Mouse (Mus musculus) layer of hippocampus, adult 11-12 months (tissue): ENCODE results near the gene Rasa4.
A peak's percentile ranks its signal among the peaks of the same experiment; 100 is the strongest.
"Not testable (repeated sequence)": the region's sequence is repeated elsewhere in the genome, so short reads cannot be mapped to it uniquely, and the experiment has no call there.

ENCODE experiments used
- DNase-seq: peaks from one replicate; pipeline ENCODE4 v3.0.0; 2022; ENCODE audit warnings: low spot score

Rasa4 gene

DNA sequence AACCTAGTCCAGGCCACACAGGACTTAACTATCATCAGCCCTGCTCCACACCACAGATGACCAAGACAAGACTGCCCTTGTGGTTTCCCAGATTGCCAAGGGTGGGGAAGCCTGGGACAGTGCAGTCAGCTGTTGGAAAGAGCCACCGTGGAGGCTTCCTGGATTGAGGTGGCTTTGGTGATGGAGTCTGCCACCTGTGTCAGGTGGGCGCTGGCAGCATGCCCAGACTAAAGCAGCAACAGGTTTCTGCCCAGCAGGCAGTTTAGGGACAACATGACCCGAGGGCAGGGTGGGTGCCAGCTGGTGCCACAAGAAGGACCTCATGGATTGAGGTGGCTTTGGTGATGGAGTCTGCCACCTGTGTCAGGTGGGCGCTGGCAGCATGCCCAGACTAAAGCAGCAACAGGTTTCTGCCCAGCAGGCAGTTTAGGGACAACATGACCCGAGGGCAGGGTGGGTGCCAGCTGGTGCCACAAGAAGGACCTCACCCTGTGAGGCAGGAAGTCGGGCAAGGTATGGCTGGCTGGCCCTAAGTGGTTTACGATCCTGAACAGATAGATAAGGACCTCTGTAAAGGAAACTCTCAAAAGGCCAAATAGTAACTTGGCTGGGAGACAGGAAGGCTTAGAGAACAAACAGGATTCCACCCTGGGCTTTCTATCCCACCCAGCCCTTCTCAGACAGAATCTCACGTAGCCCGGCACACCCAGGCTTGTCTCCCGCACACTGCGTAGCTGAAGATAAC lies 17.1 kb upstream of the Rasa4 start:
- not testable (repeated sequence) for DNase-seq

DNA sequence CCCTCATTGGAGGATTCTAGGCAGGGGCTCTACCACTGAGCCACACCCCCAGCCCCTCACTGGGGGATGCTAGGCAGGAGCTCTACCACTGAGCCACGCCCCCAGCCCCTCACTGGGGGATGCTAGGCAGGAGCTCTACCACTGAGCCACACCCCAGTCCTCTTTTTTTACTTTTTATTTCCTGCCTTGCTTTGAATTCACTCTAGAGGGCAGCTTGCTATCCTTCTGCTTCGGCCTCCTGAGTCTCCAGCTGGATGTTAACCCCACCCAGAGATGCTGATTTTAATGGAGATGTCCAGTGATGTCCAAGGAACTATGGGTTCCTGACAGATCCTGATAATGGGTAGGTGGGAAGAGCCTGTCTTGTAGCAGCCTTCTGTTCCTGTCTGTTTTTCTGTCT lies 14.3 kb upstream of the Rasa4 start:
- DNase-seq = no peak

DNA sequence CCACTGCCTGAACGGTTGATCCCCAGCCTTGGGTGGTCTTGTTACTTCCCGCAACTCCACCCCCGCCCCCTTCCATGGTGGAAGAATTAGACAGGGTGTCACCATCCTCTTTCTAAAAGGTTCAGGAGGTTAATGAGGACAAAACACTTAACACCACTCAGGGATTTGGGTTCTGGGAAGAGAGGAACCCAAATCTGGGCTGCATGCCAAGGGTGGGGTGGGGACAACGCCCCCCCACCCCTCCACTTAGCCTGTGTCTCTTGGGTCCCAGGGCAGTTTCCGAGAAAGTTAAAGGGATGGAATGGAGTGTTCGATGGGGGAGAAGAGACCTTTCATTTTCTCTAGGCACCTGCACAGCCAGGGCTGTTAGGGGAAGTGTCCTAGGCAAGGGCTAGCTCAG lies 10.7 kb upstream of the Rasa4 start:
- no peak for DNase-seq

DNA sequence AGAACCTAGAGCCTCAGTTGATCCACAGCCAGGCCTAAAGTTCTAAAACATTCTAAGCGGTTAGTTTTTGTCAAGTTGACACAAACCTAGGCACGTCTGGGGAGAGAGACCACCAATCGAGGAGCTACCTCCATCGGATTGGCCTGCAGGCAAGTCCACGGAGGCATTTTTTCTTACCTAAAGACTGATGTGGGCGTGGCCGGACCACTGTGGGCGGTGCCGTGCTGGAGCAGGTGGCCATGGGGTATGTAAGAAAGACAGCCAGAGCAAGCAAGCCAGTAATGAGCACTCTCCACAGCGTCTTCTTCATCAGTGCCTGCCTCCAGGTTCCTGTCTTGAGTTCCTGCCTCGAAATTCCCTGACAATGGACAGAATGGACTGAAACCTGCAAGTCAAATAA lies 10.2 kb upstream of the Rasa4 start:
- no peak for DNase-seq

- DNase-seq = no peak
Observed at GRCm38 (mm10) chr5:136075076-136075475, 8.6 kb upstream of the Rasa4 start.

DNA sequence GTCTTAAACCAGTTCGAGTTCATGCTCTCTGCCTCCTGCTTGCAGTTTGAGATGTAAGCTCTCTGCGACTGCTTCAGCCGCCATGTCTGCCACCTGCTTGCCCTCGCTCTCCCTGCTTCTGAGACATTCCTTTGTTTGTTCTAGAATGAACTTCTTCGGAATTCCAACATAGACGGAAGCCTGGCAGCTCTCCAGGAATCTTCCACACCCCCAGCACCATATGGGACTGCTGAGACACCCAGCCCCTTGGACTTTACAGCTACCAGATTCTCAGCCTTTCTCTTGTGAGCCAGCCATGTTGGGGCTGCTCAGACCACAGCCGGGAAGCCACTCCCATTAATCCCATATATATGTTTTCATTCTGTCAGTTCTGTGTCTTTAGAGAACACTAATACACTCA lies 7.4 kb upstream of the Rasa4 start:
- DNase-seq = no peak

DNA sequence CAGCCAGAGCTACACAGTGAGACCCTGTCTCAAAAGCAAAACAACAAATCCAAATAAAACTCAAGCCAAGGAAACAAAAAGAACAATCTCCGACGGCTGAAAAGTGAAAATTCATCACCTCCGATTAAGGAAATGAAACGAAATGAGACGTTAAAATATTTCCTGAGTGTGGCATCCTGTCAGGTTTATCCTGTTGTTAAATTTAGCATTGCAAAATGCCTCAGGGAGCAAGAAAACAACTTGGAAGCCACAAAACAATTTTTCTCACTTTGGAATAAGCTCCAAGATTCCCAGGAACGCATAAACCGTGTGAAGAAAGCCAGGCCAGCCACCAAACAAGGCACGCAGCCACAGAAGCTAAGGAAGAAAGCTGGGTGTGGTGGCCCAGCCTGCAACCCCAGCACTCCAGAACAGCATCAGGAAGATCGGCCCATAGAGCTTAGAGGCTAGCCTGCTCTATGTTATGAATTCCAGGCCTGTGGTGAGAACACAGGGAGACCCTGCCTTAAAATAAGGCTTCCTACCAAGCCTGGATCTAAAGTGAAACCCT lies 6.6 kb upstream of the Rasa4 start:
- DNase-seq = no peak

GRCm38 (mm10) chr5:136078136-136078535 lies 5.6 kb upstream of the Rasa4 start:
- DNase-seq = no peak

GRCm38 (mm10) chr5:136082345-136082744 lies 1.4 kb upstream of the Rasa4 start:
- DNase-seq = no peak

DNA sequence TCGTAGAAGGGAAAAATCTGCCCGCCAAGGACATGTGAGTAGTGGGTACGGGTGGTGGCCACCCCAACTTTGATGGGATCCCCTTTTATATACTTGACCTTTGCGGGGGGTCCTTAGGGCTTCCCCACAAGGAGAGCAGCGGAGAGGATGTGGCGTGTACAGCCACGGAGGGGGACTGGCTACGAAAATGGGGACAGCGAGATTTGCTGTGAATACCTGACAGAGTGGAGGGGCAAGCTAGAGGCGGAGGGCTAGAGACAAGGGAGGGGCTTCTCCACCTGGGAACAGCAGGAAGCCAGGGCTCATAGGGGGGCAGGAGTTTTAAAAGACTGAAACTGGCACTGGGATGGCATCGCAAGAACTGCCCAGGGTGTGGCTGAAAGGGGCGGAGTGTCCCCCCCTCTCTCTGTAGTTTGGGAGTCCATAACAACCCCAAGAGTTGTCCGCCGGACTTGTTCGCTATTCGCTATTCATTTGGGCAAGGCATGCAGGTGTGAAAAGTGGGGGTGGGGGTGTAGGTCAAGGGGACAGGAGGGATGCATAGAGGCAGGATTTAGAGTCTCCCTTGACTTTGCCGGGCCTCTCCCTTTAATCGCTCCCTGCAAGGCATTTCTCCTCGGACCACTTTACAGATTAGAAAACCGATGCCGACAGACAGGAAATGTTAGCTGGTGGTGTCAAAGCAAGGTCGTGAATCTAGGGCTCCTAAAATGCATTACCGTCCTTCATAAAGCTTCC lies 597 bp downstream of the Rasa4 start:
- DNase-seq = no peak

GRCm38 (mm10) chr5:136084891-136085651 lies 1.4 kb downstream of the Rasa4 start:
- no peak for DNase-seq

DNA sequence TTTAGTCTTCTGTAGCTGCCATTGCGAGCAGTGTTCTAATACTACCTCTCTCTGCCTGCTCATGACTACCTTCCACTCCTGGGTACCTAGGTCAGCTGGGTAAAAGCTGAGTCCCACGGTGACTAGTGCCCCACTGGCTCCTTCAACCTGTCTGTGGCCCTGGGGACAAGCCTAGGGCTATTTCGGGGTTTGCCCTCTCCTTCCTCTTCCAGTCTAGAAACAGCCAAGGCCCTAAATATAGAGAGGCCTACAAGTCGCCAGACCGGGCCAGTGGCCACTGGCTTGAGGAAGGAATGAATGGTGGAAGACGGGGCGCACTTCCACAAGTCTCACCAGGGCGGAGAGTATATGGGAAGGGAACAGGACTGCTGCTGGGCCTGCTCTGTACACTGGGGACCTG lies 2.6 kb downstream of the Rasa4 start:
- DNase-seq = peak; percentile 20

DNA sequence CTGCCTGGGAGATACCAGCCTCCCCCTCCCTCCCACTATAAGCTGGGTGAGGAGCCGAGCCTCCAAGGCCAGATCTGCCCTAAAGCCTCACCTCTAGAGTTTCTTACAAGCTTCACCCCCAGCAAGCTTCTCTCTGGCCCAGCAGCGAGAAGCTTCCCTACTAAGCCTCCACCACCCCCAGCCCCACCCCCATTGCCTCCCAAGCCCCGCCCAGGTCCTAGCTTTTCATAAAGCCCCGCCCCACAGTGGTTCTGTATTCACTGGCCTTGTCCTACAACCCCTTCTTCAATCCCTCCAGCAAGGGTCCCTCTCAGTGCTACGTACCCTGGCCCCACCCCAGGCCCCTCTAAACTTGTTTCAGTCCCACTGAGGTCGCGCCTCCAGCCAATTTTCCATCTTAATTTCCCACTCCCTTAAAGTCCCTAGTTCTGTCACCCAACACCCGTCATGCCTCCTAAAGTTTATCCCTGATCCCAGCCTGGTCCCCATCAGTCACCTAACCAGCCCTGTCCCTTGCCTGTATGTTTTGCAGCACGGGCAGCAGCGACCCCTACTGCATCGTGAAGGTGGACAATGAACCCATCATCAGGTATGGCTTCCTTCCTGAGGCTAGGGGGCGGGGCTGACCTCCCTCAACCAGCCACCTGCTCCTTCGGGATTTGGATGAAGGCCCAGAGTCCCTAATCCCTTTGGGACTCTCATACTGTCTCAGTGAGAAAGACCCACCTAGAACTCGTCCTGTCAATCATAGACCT lies 5.3 kb downstream of the Rasa4 start:
- no peak for DNase-seq

GRCm38 (mm10) chr5:136091927-136092326 lies 8.2 kb downstream of the Rasa4 start:
- DNase-seq = no peak

- DNase-seq = peak; percentile 28
Observed at GRCm38 (mm10) chr5:136094249-136095010, 10.7 kb downstream of the Rasa4 start.

- no peak for DNase-seq
Observed at GRCm38 (mm10) chr5:136095089-136095488, 11.4 kb downstream of the Rasa4 start.

- no peak for DNase-seq
Observed at GRCm38 (mm10) chr5:136098536-136098935, 14.8 kb downstream of the Rasa4 start.

DNA sequence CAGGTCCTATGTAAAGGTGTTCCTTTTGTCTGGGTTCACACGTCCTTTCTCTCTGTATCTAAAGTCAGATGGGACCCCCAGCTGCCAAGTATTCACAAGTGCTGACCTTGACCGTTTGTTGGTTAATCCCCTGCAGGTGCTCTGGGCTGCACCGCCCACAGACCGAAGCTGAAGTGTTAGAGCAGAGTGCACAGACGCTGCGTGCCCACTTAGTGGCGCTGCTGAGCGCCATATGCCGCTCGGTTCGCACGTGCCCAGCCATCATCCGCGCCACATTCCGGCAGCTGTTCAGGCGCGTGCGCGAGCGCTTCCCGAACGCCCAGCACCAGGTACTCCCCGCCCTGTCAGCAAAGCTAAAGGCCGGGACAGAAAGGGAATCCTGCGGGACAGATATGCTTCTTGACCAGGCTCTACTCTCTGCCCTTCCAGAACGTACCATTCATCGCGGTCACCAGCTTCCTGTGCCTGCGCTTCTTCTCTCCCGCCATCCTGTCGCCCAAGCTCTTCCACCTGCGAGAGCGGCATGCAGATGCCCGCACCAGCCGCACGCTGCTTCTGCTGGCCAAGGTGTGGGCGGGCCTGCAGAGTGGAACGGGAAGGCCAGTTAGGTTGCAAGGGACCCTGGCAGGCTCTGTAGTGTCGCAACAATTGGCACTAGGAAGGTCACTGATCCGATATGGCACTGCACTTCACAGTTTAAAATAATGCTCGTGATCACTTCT lies 18.5 kb downstream of the Rasa4 start:
- DNase-seq = peak; percentile 70

DNA sequence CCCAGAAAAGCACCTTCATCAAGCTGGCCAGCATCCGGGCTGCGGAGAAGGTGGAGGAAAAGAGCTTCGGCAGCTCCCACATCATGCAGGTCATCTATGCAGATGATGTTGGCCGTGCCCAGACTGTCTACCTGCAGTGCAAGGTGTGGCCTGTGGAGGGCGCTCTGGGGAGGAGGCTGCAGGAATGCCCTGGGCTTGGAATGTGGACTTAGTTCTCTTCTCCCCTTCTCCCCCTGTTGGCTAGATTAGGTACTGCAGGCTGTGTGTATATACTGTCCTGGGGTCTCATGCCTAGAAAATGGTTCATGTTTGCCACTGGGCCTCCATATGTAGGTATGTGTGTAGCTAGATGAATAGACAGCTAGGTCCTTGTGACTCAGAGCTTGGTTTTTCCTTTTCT lies 20.8 kb downstream of the Rasa4 start:
- peak; percentile 25 for DNase-seq

DNA sequence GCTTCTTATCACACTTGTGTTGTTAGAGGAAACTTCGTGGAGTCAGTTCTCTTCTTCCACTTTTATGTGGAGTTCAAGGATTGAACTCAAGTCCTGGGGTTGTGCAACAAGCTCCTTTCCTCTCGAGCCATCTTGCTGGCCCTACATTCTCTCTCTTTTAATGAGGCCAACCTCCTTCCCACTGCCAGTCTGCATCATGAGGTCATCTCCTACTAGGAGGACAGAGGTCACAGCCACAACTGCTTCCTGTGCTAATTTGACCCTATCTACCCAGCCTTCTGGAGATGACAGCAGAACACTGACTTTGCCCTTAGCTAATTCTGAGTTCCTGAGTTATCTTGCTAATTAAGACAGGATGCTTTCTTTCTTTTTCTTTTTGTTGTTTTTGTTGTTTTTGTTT lies 24.8 kb downstream of the Rasa4 start:
- no peak for DNase-seq
